Mouse (Mus musculus) hindbrain, embryonic 15.5 days (tissue): ENCODE measurements around the gene Cacna1e. TPM values are rescaled to one million over a fixed set of nuclear protein-coding genes. Genes with fewer than 3 reads are reported as not detected.
A peak's percentile ranks its signal among the peaks of the same experiment; 100 is the strongest.

Experiments
- ATAC-seq: fragments of 200-750 bp; cut with Nextera tagmentation; 2 replicates; pipeline ENCODE4 v1.8.0; 2017; ENCODE audit warnings: low read depth, moderate number of reproducible peaks, moderate TSS enrichment; ENCODE audit not compliant: low FRiP score
- H3K27ac ChIP-seq: fragments of 300-500 bp; sonication (generic); replicated peaks from 2 replicates; pipeline ENCODE4 v1.5.1; 2015; ENCODE audit warnings: mild to moderate bottlenecking, inconsistent platforms
- H3K27me3 ChIP-seq: fragments of 300-500 bp; sonication (generic); 2 replicates; pipeline ENCODE4 v1.6.1; 2015; ENCODE audit warnings: control low read depth, inconsistent platforms
- H3K36me3 ChIP-seq: fragments of 300-500 bp; sonication (generic); 2 replicates; pipeline ENCODE4 v1.6.1; 2015; ENCODE audit warnings: control low read depth, inconsistent platforms
- H3K4me1 ChIP-seq: fragments of 300-500 bp; sonication (generic); replicated peaks from 2 replicates; pipeline ENCODE4 v1.6.1; 2015; ENCODE audit warnings: control low read depth, inconsistent platforms
- H3K4me2 ChIP-seq: fragments of 300-500 bp; sonication (generic); 2 replicates; pipeline ENCODE4 v1.6.1; 2015; ENCODE audit warnings: moderate library complexity, mild to moderate bottlenecking, inconsistent platforms
- H3K4me3 ChIP-seq: fragments of 300-500 bp; sonication (generic); 2 replicates; pipeline ENCODE4 v1.5.1; 2015; ENCODE audit warnings: mild to moderate bottlenecking, inconsistent platforms
- H3K9ac ChIP-seq: fragments of 300-500 bp; sonication (generic); 2 replicates; pipeline ENCODE4 v1.6.1; 2015; ENCODE audit warnings: inconsistent platforms
- H3K9me3 ChIP-seq: fragments of 300-500 bp; sonication (generic); 2 replicates; pipeline ENCODE4 v1.6.1; 2016; ENCODE audit warnings: control low read depth, inconsistent platforms
- WGBS: fragments of 180-500 bp; shearing (Covaris S2); methylation state at CpG from one replicate; pipeline ENCODE4 v1.1.7; 2015; 5-methylcytosine and 5-hydroxymethylcytosine counted together
- polyA plus RNA-seq: library from polyadenylated mRNA; unstranded; fragments of >200 nt; fragmentation: Nextera tagmentation; extraction: Ambion mirVana; gene quantifications from 2 replicates; pipeline ENCODE4 v1.2.1, GENCODE M21; 2015

Cacna1e gene
- polyA plus RNA-seq, 1 experiment from 2014 or later = 15.2 TPM

GRCm38 (mm10) chr1:154528803-154529202 lies 355.5 kb downstream of the Cacna1e start:
- H3K4me3 ChIP-seq = no peak overlapping the region
- 96% methylated on average over 6 of the region's 6 CpGs for WGBS
- ATAC-seq = no peak

DNA sequence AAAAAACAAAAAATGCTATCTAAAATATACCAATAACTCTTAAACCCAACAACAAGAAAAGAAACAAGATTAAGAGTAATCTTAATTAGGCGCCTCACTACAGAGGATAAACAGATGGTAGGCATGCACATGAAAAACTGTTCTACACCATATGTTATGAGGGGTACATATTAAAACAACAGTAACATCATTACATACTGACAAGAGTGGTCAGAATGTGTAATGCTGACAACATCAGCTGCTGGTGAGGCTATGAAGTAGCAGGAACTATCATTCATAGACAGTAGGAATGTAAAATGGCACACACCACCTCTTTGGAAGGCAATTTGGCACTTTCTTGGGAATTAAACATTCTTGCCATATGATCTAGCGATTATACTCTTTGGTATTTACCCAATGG lies 363.6 kb downstream of the Cacna1e start:
- H3K4me3 ChIP-seq = no peak overlapping the region
- H3K9ac ChIP-seq = no peak overlapping the region
- no peak overlapping the region for H3K4me2 ChIP-seq
- no peaks in the 10 kb centered on the region for H3K4me1 ChIP-seq
- WGBS = 87% methylated on average over 2 of the region's 2 CpGs
- H3K27me3 ChIP-seq = no peaks in the 10 kb centered on the region
- no peaks in the 10 kb centered on the region for H3K9me3 ChIP-seq
- H3K27ac ChIP-seq = no peak overlapping the region
- no peak for ATAC-seq
- no peaks in the 10 kb centered on the region for H3K36me3 ChIP-seq

More at GRCm38 (mm10) chr1:154528803-154529202, 355.5 kb downstream of the Cacna1e start:
- Histone ChIP-seq H3K9ac (no peak overlapping the region), H3K27ac (no peak overlapping the region), H3K4me1 (peaks cover 13% of the 10 kb centered on the region; the same call in 1 of the 2 replicates), H3K4me2 (no peak overlapping the region), H3K36me3 (no peaks in the 10 kb centered on the region), H3K27me3 (no peaks in the 10 kb centered on the region), H3K9me3 (no peaks in the 10 kb centered on the region)

- no peak overlapping the region for H3K9ac ChIP-seq
- H3K4me1 ChIP-seq = no peaks in the 10 kb centered on the region
- H3K9me3 ChIP-seq = no peaks in the 10 kb centered on the region
- no peak overlapping the region for H3K4me2 ChIP-seq
- ATAC-seq = no peak
- no peaks in the 10 kb centered on the region for H3K36me3 ChIP-seq
- WGBS = 94% methylated on average over 2 of the region's 2 CpGs
- H3K4me3 ChIP-seq = no peak overlapping the region
- no peaks in the 10 kb centered on the region for H3K27me3 ChIP-seq
- no peak overlapping the region for H3K27ac ChIP-seq
Measured at GRCm38 (mm10) chr1:154515350-154515749, 369.0 kb downstream of the Cacna1e start.

- no peak overlapping the region for H3K4me3 ChIP-seq
- no peaks in the 10 kb centered on the region for H3K4me1 ChIP-seq
- H3K27ac ChIP-seq = no peak overlapping the region
- H3K9me3 ChIP-seq = no peaks in the 10 kb centered on the region
- no peak overlapping the region for H3K4me2 ChIP-seq
- no peak for ATAC-seq
- no peaks in the 10 kb centered on the region for H3K27me3 ChIP-seq
- no peaks in the 10 kb centered on the region for H3K36me3 ChIP-seq
- H3K9ac ChIP-seq = no peak overlapping the region
Measured at GRCm38 (mm10) chr1:154511736-154512135, 372.6 kb downstream of the Cacna1e start.

- H3K36me3 ChIP-seq = no peaks in the 10 kb centered on the region
- WGBS = 43% methylated on average over 4 of the region's 4 CpGs
- no peak overlapping the region for H3K9ac ChIP-seq
- H3K27me3 ChIP-seq = no peaks in the 10 kb centered on the region
- H3K9me3 ChIP-seq = no peaks in the 10 kb centered on the region
- no peak overlapping the region for H3K4me2 ChIP-seq
- no peak for ATAC-seq
- no peak overlapping the region for H3K4me3 ChIP-seq
- no peak overlapping the region for H3K27ac ChIP-seq
- H3K4me1 ChIP-seq = peaks cover 13% of the 10 kb centered on the region
Measured at GRCm38 (mm10) chr1:154504005-154504404, 380.3 kb downstream of the Cacna1e start.

DNA sequence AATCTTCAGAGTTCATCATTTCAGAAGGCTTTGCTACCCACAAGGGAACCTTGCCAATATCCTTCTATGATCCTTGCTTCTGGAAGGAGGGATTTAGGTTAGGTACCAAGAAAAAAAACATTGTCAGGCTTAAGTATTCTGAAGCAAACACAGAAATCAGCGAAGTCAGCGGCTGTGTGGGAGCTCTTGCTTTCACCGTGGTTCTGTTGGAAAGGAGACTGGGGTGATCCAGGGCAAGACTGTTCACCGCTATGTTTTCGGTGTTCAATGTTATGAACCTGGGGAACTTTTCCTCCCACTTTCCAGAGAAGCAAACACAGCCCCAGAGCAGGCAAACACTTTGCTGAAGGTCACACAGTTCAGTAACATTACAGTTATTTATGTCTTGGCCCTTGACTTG lies 383.4 kb downstream of the Cacna1e start:
- no peak overlapping the region for H3K4me3 ChIP-seq
- H3K36me3 ChIP-seq = no peaks in the 10 kb centered on the region
- peak overlapping the region; percentile 54 for H3K27ac ChIP-seq
- ATAC-seq = no peak
- H3K27me3 ChIP-seq = no peaks in the 10 kb centered on the region
- H3K9ac ChIP-seq = no peak overlapping the region
- H3K9me3 ChIP-seq = no peaks in the 10 kb centered on the region
- 67% methylated on average over 5 of the region's 5 CpGs for WGBS
- no peak overlapping the region for H3K4me2 ChIP-seq
- peaks cover 13% of the 10 kb centered on the region for H3K4me1 ChIP-seq

- WGBS = 25% methylated on average over 3 of the region's 3 CpGs
Measured at GRCm38 (mm10) chr1:154500187-154500866, 384.0 kb downstream of the Cacna1e start.

DNA sequence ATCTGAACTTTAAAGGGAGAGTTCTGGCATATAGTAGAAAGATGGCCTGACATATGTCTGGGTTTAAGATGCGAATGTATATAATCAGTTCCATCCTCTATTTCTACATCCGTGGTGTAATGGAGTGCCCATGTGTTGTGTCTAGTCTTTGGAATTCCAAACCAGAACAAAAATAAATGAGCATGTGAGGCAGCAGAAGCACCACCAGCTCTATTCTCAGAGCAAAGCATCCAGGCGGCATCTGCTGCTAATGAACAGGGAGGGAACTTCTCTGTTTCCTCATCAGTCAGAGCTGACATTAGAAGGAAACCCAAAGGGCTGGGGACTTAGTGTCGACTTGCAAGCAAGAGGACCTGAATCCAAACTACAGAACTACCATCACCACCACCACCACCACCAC lies 385.5 kb downstream of the Cacna1e start:
- WGBS = 69% methylated on average over 4 of the region's 4 CpGs
- Histone ChIP-seq H3K4me3 (no peak overlapping the region), H3K9ac (no peak overlapping the region), H3K9me3 (no peaks in the 10 kb centered on the region), H3K4me2 (no peak overlapping the region), H3K4me1 (peaks cover 13% of the 10 kb centered on the region), H3K27me3 (no peaks in the 10 kb centered on the region), H3K36me3 (no peaks in the 10 kb centered on the region), H3K27ac (no peak overlapping the region)
- no peak for ATAC-seq

More at GRCm38 (mm10) chr1:154500187-154500866, 384.0 kb downstream of the Cacna1e start:
- H3K4me1 ChIP-seq = peaks cover 13% of the 10 kb centered on the region
- H3K27me3 ChIP-seq = no peaks in the 10 kb centered on the region
- no peaks in the 10 kb centered on the region for H3K9me3 ChIP-seq
- H3K4me2 ChIP-seq = no peak overlapping the region
- no peak overlapping the region for H3K4me3 ChIP-seq
- peak overlapping the region; percentile 54 for H3K27ac ChIP-seq
- H3K9ac ChIP-seq = no peak overlapping the region
- peak; percentile 86 for ATAC-seq
- H3K36me3 ChIP-seq = no peaks in the 10 kb centered on the region

DNA sequence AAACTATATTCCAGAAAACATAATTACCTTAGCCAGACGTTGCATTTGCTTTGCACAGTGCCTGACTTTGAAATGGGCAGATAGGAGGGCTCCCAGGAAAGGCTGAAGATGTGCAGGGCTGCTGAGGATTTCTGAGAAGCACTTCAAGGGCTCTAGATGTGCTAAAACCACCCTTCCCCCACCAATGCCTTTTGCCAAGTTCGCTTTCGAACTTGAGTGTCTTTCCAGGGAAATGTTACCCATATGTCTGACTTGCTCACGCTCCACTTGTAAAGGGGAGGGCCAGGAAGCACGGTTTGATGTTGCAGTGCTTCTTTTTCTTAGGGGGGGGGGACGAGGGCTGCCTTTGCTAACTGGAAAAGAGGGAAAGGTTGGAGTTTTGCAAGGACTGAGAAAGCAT lies 393.2 kb downstream of the Cacna1e start:
- H3K4me1 ChIP-seq = no peaks in the 10 kb centered on the region
- WGBS = 70% methylated on average over 6 of the region's 6 CpGs
- H3K9ac ChIP-seq = no peak overlapping the region
- H3K36me3 ChIP-seq = peaks cover 4% of the 10 kb centered on the region; the same call in 1 of the 2 replicates
- no peaks in the 10 kb centered on the region for H3K9me3 ChIP-seq
- no peaks in the 10 kb centered on the region for H3K27me3 ChIP-seq
- no peak overlapping the region for H3K27ac ChIP-seq
- H3K4me3 ChIP-seq = no peak overlapping the region
- H3K4me2 ChIP-seq = no peak overlapping the region
- no peak for ATAC-seq

- ATAC-seq = no peak
- Histone ChIP-seq H3K27ac (no peak overlapping the region), H3K27me3 (no peaks in the 10 kb centered on the region), H3K9me3 (no peaks in the 10 kb centered on the region), H3K4me3 (no peak overlapping the region), H3K36me3 (peaks cover 4% of the 10 kb centered on the region; the same call in 1 of the 2 replicates), H3K9ac (no peak overlapping the region), H3K4me2 (no peak overlapping the region), H3K4me1 (no peaks in the 10 kb centered on the region)
- 92% methylated on average over 2 of the region's 2 CpGs for WGBS
Measured at GRCm38 (mm10) chr1:154476671-154477070, 407.6 kb downstream of the Cacna1e start.

DNA sequence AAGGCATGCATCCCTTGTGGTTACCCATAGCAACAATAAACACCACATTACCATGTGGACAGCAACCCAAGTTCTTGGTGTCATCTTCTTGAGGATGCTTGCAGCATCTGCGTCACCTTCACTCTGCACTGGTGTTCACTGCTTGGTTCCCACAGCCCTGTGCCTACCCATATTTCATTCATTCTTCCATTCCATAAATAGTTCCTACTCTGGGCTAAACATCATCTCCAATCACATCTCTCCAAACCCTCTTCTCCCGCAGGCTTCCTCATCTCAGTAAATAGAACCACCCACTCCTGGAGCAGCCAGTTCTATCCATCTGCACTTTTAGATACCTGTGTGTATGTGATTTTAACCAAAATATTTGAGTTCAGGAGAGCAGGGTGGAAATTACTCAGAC lies 408.6 kb downstream of the Cacna1e start:
- no peak overlapping the region for H3K4me3 ChIP-seq
- no peaks in the 10 kb centered on the region for H3K9me3 ChIP-seq
- no peak for ATAC-seq
- 86% methylated on average over 2 of the region's 2 CpGs for WGBS
- no peak overlapping the region for H3K27ac ChIP-seq
- H3K9ac ChIP-seq = no peak overlapping the region
- H3K4me2 ChIP-seq = no peak overlapping the region
- no peaks in the 10 kb centered on the region for H3K4me1 ChIP-seq
- no peaks in the 10 kb centered on the region for H3K27me3 ChIP-seq
- peaks cover 11% of the 10 kb centered on the region for H3K36me3 ChIP-seq

GRCm38 (mm10) chr1:154474156-154474555 lies 410.1 kb downstream of the Cacna1e start:
- Histone ChIP-seq H3K4me2 (no peak overlapping the region), H3K4me1 (no peaks in the 10 kb centered on the region), H3K9ac (no peak overlapping the region), H3K27ac (no peak overlapping the region), H3K9me3 (no peaks in the 10 kb centered on the region), H3K27me3 (no peaks in the 10 kb centered on the region), H3K4me3 (no peak overlapping the region), H3K36me3 (peaks cover 11% of the 10 kb centered on the region)
- ATAC-seq = no peak
- 77% methylated on average over 4 of the region's 4 CpGs for WGBS

GRCm38 (mm10) chr1:154467265-154467664 lies 417.0 kb downstream of the Cacna1e start:
- no peaks in the 10 kb centered on the region for H3K9me3 ChIP-seq
- peaks cover 38% of the 10 kb centered on the region for H3K36me3 ChIP-seq
- no peak overlapping the region for H3K9ac ChIP-seq
- H3K4me2 ChIP-seq = no peak overlapping the region
- ATAC-seq = no peak
- no peak overlapping the region for H3K27ac ChIP-seq
- H3K27me3 ChIP-seq = no peaks in the 10 kb centered on the region
- no peak overlapping the region for H3K4me3 ChIP-seq
- WGBS = 94% methylated on average over 3 of the region's 3 CpGs
- no peaks in the 10 kb centered on the region for H3K4me1 ChIP-seq
